Mouse (Mus musculus): ENCODE results near the gene Cap1. TPM values are rescaled to one million over a fixed set of nuclear protein-coding genes. Genes with fewer than 3 reads are reported as not detected.
"Not testable (repeated sequence)": the region's sequence is repeated elsewhere in the genome, so short reads cannot be mapped to it uniquely, and the experiment has no call there.

The Cap1 gene
- polyA plus RNA-seq, 1 experiment from 2014 or later, result 61.7 TPM

GRCm38 (mm10) chr4:122831888-122832287 is 54.0 kb downstream of the Cap1 start:
- peaks cover 5% of the 10 kb centered on the region for H3K4me1 ChIP-seq
- H3K27me3 ChIP-seq, result no peaks in the 10 kb centered on the region
- H3K9ac ChIP-seq, result no peak overlapping the region
- H3K9me3 ChIP-seq, result no peaks in the 10 kb centered on the region
- H3K27ac ChIP-seq, result no peak overlapping the region
- 67% methylated on average over 1 of the region's 1 CpGs for WGBS
- H3K36me3 ChIP-seq, result no peaks in the 10 kb centered on the region
- H3K4me2 ChIP-seq, result no peak overlapping the region
- ATAC-seq (ENCODE audit: borderline replicate concordance, extremely low read depth, low FRiP score, low TSS enrichment), result no peak
- no peak overlapping the region for H3K4me3 ChIP-seq

- H3K4me2 ChIP-seq, result no peak overlapping the region
- no peak overlapping the region for H3K4me3 ChIP-seq
- H3K9ac ChIP-seq, result no peak overlapping the region
- no peak overlapping the region for H3K27ac ChIP-seq
- no peaks in the 10 kb centered on the region for H3K9me3 ChIP-seq
- WGBS, result 90% methylated on average over 6 of the region's 6 CpGs
- ATAC-seq (ENCODE audit: borderline replicate concordance, extremely low read depth, low FRiP score, low TSS enrichment), result no peak
- no peaks in the 10 kb centered on the region for H3K27me3 ChIP-seq
- H3K4me1 ChIP-seq, result no peaks in the 10 kb centered on the region
- no peaks in the 10 kb centered on the region for H3K36me3 ChIP-seq
These were observed 56.5 kb downstream of the Cap1 start for GRCm38 (mm10) chr4:122829339-122829738.

GRCm38 (mm10) chr4:122827651-122828050 is 58.2 kb downstream of the Cap1 start:
- no peak overlapping the region for H3K4me2 ChIP-seq
- ATAC-seq (ENCODE audit: borderline replicate concordance, extremely low read depth, low FRiP score, low TSS enrichment), result no peak

GRCm38 (mm10) chr4:122820941-122821340 is 64.9 kb downstream of the Cap1 start:
- not testable (repeated sequence) for H3K27me3 ChIP-seq; H3K4me1 ChIP-seq; H3K9ac ChIP-seq; H3K9me3 ChIP-seq; H3K36me3 ChIP-seq; H3K4me3 ChIP-seq; H3K4me2 ChIP-seq; H3K27ac ChIP-seq; ATAC-seq (ENCODE audit: borderline replicate concordance, extremely low read depth, low FRiP score, low TSS enrichment)
- 31% methylated on average over 10 of the region's 10 CpGs for WGBS

More at GRCm38 (mm10) chr4:122827651-122828050, 58.2 kb downstream of the Cap1 start:
- no peaks in the 10 kb centered on the region for H3K27me3 ChIP-seq
- no peaks in the 10 kb centered on the region for H3K4me1 ChIP-seq
- no peak overlapping the region for H3K4me3 ChIP-seq
- no peak overlapping the region for H3K27ac ChIP-seq
- no peaks in the 10 kb centered on the region for H3K36me3 ChIP-seq
- H3K9ac ChIP-seq, result no peak overlapping the region
- no peaks in the 10 kb centered on the region for H3K9me3 ChIP-seq

- H3K27me3 ChIP-seq, result no peaks in the 10 kb centered on the region
- 72% methylated on average over 1 of the region's 1 CpGs for WGBS
- no peak overlapping the region for H3K27ac ChIP-seq
- no peak for ATAC-seq (ENCODE audit: borderline replicate concordance, extremely low read depth, low FRiP score, low TSS enrichment)
- H3K9me3 ChIP-seq, result no peaks in the 10 kb centered on the region
- no peaks in the 10 kb centered on the region for H3K4me1 ChIP-seq
- H3K9ac ChIP-seq, result no peak overlapping the region
- H3K4me3 ChIP-seq, result no peak overlapping the region
- H3K36me3 ChIP-seq, result no peaks in the 10 kb centered on the region
- no peak overlapping the region for H3K4me2 ChIP-seq
These were observed 69.7 kb downstream of the Cap1 start for GRCm38 (mm10) chr4:122816202-122816601.

- Histone ChIP-seq H3K4me1 (no peaks in the 10 kb centered on the region), H3K4me3 (no peak overlapping the region), H3K4me2 (no peak overlapping the region), H3K27me3 (no peaks in the 10 kb centered on the region), H3K9ac (no peak overlapping the region), H3K9me3 (no peaks in the 10 kb centered on the region), H3K27ac (no peak overlapping the region), H3K36me3 (no peaks in the 10 kb centered on the region)
- WGBS, result 42% methylated on average over 2 of the region's 2 CpGs
- ATAC-seq (ENCODE audit: borderline replicate concordance, extremely low read depth, low FRiP score, low TSS enrichment), result no peak
These were observed 74.0 kb downstream of the Cap1 start for GRCm38 (mm10) chr4:122811824-122812223.

- Histone ChIP-seq H3K9ac (no peak overlapping the region), H3K4me3 (no peak overlapping the region), H3K27ac (no peak overlapping the region), H3K36me3 (no peaks in the 10 kb centered on the region), H3K27me3 (no peaks in the 10 kb centered on the region), H3K9me3 (no peaks in the 10 kb centered on the region), H3K4me1 (no peaks in the 10 kb centered on the region), H3K4me2 (no peak overlapping the region)
- no peak for ATAC-seq (ENCODE audit: borderline replicate concordance, extremely low read depth, low FRiP score, low TSS enrichment)
- WGBS, result 47% methylated on average over 1 of the region's 1 CpGs
These were observed 74.7 kb downstream of the Cap1 start for GRCm38 (mm10) chr4:122811180-122811579.

Other genes with a start within 250 kb of the Cap1 start
- not detected in 2 replicates for gene 9530002B09Rik, start 196.8 kb downstream of the Cap1 start, polyA plus RNA-seq (2015; fragmentation: Nextera tagmentation; extraction: Ambion mirVana)
- 62.1 and 73.1 TPM in 2 replicates for gene Ppt1, start 49.8 kb downstream of the Cap1 start, polyA plus RNA-seq (2015; fragmentation: Nextera tagmentation; extraction: Ambion mirVana)
- gene Mfsd2a, start 75.1 kb upstream of the Cap1 start, polyA plus RNA-seq (2015; fragmentation: Nextera tagmentation; extraction: Ambion mirVana), result 0.82 and 0.83 TPM in 2 replicates
- gene Mycl, start 109.6 kb upstream of the Cap1 start, polyA plus RNA-seq (2015; fragmentation: Nextera tagmentation; extraction: Ambion mirVana), result 18.5 and 20.8 TPM in 2 replicates
- gene Trit1, start 130.5 kb upstream of the Cap1 start, polyA plus RNA-seq (2015; fragmentation: Nextera tagmentation; extraction: Ambion mirVana), result 15.9 and 19.2 TPM in 2 replicates
- gene Bmp8b, start 219.1 kb upstream of the Cap1 start, polyA plus RNA-seq (2015; fragmentation: Nextera tagmentation; extraction: Ambion mirVana), result 1.3 and 1.6 TPM in 2 replicates
- not detected in 2 replicates for gene Oxct2b, start 230.2 kb upstream of the Cap1 start, polyA plus RNA-seq (2015; fragmentation: Nextera tagmentation; extraction: Ambion mirVana)

Data from lung, embryonic 15.5 days (tissue).